Mouse (Mus musculus) limb, embryonic 14.5 days (tissue): ENCODE data around the gene 4930523C07Rik. TPM values are rescaled to one million over a fixed set of nuclear protein-coding genes. Genes with fewer than 3 reads are reported as not detected.

Source experiments
- ATAC-seq: fragments of 200-750 bp; cut with Nextera tagmentation; 2 replicates; pipeline ENCODE4 v1.8.0; 2017; ENCODE audit warnings: low read depth, moderate number of reproducible peaks, moderate TSS enrichment; ENCODE audit not compliant: low FRiP score
- DNase-seq: peaks from one replicate; pipeline ENCODE4 v3.0.0-alpha.2; 2015; ENCODE audit warnings: low spot score
- H3K27ac ChIP-seq: fragments of 300-500 bp; sonication (generic); replicated peaks from 2 replicates; pipeline ENCODE4 v1.5.1; 2014; ENCODE audit warnings: low read depth, mild to moderate bottlenecking, low read length, moderate library complexity, mixed read lengths
- H3K27me3 ChIP-seq: fragments of 300-500 bp; sonication (generic); 2 replicates; pipeline ENCODE4 v1.6.1; 2014; ENCODE audit warnings: low read length, mixed read lengths; ENCODE audit not compliant: control insufficient read depth, insufficient read depth
- H3K36me3 ChIP-seq: fragments of 300-500 bp; sonication (generic); 2 replicates; pipeline ENCODE4 v1.6.1; 2014; ENCODE audit warnings: mild to moderate bottlenecking, low read length, moderate library complexity, mixed read lengths; ENCODE audit not compliant: control insufficient read depth, insufficient read depth
- H3K4me1 ChIP-seq: fragments of 300-500 bp; sonication (generic); 2 replicates; pipeline ENCODE4 v1.6.1; 2014; ENCODE audit warnings: antibody characterized with exemption, low read length, mixed read lengths; ENCODE audit not compliant: control insufficient read depth, insufficient read depth
- H3K4me2 ChIP-seq: fragments of 300-500 bp; sonication (generic); replicated peaks from 2 replicates; pipeline ENCODE4 v1.6.1; 2014; ENCODE audit warnings: low read depth, mild to moderate bottlenecking, low read length, moderate library complexity; ENCODE audit not compliant: severe bottlenecking
- H3K4me3 ChIP-seq: fragments of 300-500 bp; sonication (generic); replicated peaks from 2 replicates; pipeline ENCODE4 v1.5.1; 2014; ENCODE audit warnings: low read length
- H3K9ac ChIP-seq: fragments of 300-500 bp; sonication (generic); 2 replicates; pipeline ENCODE4 v1.6.1; 2014; ENCODE audit warnings: mild to moderate bottlenecking, low read depth, low read length, moderate library complexity; ENCODE audit not compliant: severe bottlenecking
- H3K9me3 ChIP-seq: fragments of 300-500 bp; sonication (generic); 2 replicates; pipeline ENCODE4 v1.6.1; 2016; ENCODE audit warnings: low read length; ENCODE audit not compliant: control insufficient read depth
- POLR2A ChIP-seq: fragments of 200-500 bp; IDR thresholded peaks from 2 replicates; pipeline ENCODE4 v1.8.0; 2012; ENCODE audit warnings: inconsistent platforms, mild to moderate bottlenecking, moderate library complexity, borderline replicate concordance; ENCODE audit not compliant: insufficient read depth, insufficient read length; ENCODE audit errors: extremely low read depth
- WGBS: fragments of 180-500 bp; shearing (Covaris S2); extraction: QIAGEN DNeasy Blood & Tissue Kit; methylation state at CpG from one replicate; pipeline ENCODE4 v1.1.7; 2014; 5-methylcytosine and 5-hydroxymethylcytosine counted together
- polyA plus RNA-seq, 2 experiments: library from polyadenylated mRNA; depleted of rRNA in 1 of 2; stranded (reverse) in 1 of 2; unstranded in 1 of 2; fragments of >200 nt; fragmentation: Nextera tagmentation in 1 of 2; extraction: Ambion mirVana in 1 of 2; gene quantifications; 2 replicates each; pipeline versions ENCODE4 v1.2.1 to v1.2.3; 2012 to 2014

The 4930523C07Rik gene
- polyA plus RNA-seq, 2 experiments = 9.5 to 21.5 TPM

DNA sequence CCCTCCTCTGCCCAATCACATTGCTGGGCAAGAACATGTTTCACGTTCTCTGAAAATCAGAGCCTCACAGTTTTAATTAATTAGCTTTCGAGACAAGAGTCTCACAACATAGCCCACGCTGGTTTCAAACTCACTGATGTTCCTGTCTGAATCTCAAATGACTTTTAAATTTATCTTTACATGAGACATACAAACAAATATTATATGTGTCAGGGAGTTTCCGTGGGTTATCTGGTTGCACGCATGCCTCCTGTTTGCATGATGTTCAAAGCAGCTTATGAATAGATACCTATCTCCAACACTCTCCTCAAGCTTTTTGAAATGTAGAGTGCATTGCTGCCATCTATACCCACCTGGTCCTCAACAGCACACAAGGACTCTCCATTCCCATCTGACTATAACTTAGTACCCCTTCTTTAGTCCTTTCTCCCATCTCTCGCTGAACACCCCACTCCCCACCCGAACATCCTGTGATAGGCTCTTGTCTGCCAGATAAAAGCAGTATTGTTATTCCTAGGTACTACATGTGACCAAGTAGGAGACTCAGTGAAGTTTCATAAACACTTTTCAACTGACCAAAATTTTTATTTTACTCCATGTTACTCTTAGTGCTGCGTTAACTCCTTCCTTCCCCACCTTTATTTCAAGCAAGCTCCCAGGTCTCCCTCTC is 37.1 kb upstream of the 4930523C07Rik start:
- no peak for TF ChIP-seq POLR2A
- Histone ChIP-seq H3K4me3 (no peak overlapping the region), H3K9me3 (no peaks in the 10 kb centered on the region), H3K27me3 (no peaks in the 10 kb centered on the region), H3K36me3 (no peaks in the 10 kb centered on the region), H3K4me1 (no peaks in the 10 kb centered on the region), H3K4me2 (no peak overlapping the region), H3K27ac (no peak overlapping the region), H3K9ac (no peak overlapping the region)
- DNase-seq (no peak), ATAC-seq (no peak)
- WGBS = 87% methylated on average over 8 of the region's 8 CpGs

DNA sequence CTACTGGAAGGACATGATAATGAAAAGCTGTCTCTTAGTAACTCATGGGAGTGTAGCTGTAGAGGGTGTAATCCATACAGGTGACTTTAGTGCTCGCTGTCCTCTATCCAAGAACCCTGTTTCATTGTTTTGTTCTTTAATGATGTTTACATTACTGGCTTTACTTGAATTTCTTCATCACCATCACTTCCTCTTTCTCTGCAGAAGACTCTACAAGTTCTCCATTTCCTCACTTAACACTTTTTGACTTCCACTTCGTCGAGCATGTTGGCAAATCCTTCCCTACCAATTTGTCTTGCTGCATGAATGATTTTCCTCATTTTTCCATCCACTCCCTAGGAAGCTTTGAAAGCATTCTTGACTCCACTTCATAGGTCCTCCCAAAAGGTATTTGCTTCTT is 31.1 kb upstream of the 4930523C07Rik start:
- Histone ChIP-seq H3K4me2 (no peak overlapping the region), H3K27ac (no peak overlapping the region), H3K9ac (no peak overlapping the region), H3K9me3 (no peaks in the 10 kb centered on the region), H3K27me3 (no peaks in the 10 kb centered on the region), H3K4me1 (no peaks in the 10 kb centered on the region), H3K4me3 (no peak overlapping the region), H3K36me3 (no peaks in the 10 kb centered on the region)
- ATAC-seq (no peak), DNase-seq (no peak)
- TF ChIP-seq POLR2A = no peak
- 78% methylated on average over 3 of the region's 3 CpGs for WGBS

- H3K27me3 ChIP-seq = no peaks in the 10 kb centered on the region
- no peak overlapping the region for H3K4me2 ChIP-seq
- H3K36me3 ChIP-seq = no peaks in the 10 kb centered on the region
- H3K4me1 ChIP-seq = no peaks in the 10 kb centered on the region
- TF ChIP-seq POLR2A = no peak
- H3K9me3 ChIP-seq = no peaks in the 10 kb centered on the region
- ATAC-seq = no peak
- no peak for DNase-seq
- H3K4me3 ChIP-seq = no peak overlapping the region
- no peak overlapping the region for H3K9ac ChIP-seq
- H3K27ac ChIP-seq = no peak overlapping the region
- 89% methylated on average over 10 of the region's 10 CpGs for WGBS
These were observed 19.7 kb upstream of the 4930523C07Rik start for GRCm38 (mm10) chr1:160024339-160024980.

GRCm38 (mm10) chr1:160025146-160025894 is 18.9 kb upstream of the 4930523C07Rik start:
- Histone ChIP-seq H3K4me2 (no peak overlapping the region), H3K27me3 (no peaks in the 10 kb centered on the region), H3K4me3 (no peak overlapping the region), H3K27ac (no peak overlapping the region), H3K9ac (no peak overlapping the region), H3K36me3 (no peaks in the 10 kb centered on the region), H3K4me1 (no peaks in the 10 kb centered on the region), H3K9me3 (no peaks in the 10 kb centered on the region)
- no peak for TF ChIP-seq POLR2A
- ATAC-seq (no peak), DNase-seq (no peak)
- 68% methylated on average over 11 of the region's 11 CpGs for WGBS

DNA sequence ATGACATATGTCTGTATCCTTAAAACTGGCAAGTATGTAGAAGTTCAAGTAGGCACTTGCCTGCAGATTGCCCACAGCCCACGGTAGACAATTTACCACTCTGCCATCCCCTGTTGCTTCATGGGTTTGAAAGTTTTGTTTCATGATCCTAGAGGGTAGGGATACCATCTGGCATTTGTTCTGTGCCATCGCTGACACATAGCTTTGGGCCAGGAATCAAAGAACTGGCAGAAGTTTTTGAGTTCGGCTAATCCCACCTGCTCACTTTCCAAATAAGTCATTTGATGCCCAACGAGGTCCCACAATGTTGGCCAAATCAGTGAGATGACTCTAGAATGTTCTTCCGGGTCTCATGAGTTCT is 18.3 kb upstream of the 4930523C07Rik start:
- Histone ChIP-seq H3K27me3 (no peaks in the 10 kb centered on the region), H3K27ac (no peak overlapping the region), H3K36me3 (no peaks in the 10 kb centered on the region), H3K4me2 (no peak overlapping the region), H3K9ac (no peak overlapping the region), H3K4me3 (no peak overlapping the region), H3K9me3 (no peaks in the 10 kb centered on the region), H3K4me1 (no peaks in the 10 kb centered on the region)
- ATAC-seq (no peak), DNase-seq (no peak)
- no peak for TF ChIP-seq POLR2A
- WGBS = 83% methylated on average over 5 of the region's 5 CpGs
